Mouse (Mus musculus): ENCODE results near the gene Arpp21. TPM values are rescaled to one million over a fixed set of nuclear protein-coding genes. Genes with fewer than 3 reads are reported as not detected.

Arpp21 gene
- total RNA-seq, 2 experiments from 2014 or later, result 81.0 to 87.2 TPM

- DNase-seq (ENCODE audit: low spot score in 2 of 2), result no peak
Observed at GRCm38 (mm10) chr9:112231935-112232575, 3.7 kb downstream of the Arpp21 start.

GRCm38 (mm10) chr9:112231383-112231782 is 4.4 kb downstream of the Arpp21 start:
- no peak for DNase-seq (ENCODE audit: low spot score in 2 of 2)

GRCm38 (mm10) chr9:112230716-112231361 is 4.9 kb downstream of the Arpp21 start:
- no peak for DNase-seq (ENCODE audit: low spot score in 2 of 2)

- no peak for DNase-seq (ENCODE audit: low spot score in 2 of 2)
Observed at GRCm38 (mm10) chr9:112228470-112228869, 7.3 kb downstream of the Arpp21 start.

- no peak for DNase-seq (ENCODE audit: low spot score in 2 of 2)
Observed at GRCm38 (mm10) chr9:112227174-112227573, 8.6 kb downstream of the Arpp21 start.

- DNase-seq (ENCODE audit: low spot score in 2 of 2), result no peak
Observed at GRCm38 (mm10) chr9:112226511-112226910, 9.2 kb downstream of the Arpp21 start.

- DNase-seq (ENCODE audit: low spot score in 2 of 2), result no peak
Observed at GRCm38 (mm10) chr9:112225046-112225445, 10.7 kb downstream of the Arpp21 start.

- no peak for DNase-seq (ENCODE audit: low spot score in 2 of 2)
Observed at GRCm38 (mm10) chr9:112219372-112219771, 16.4 kb downstream of the Arpp21 start.

GRCm38 (mm10) chr9:112218237-112218636 is 17.5 kb downstream of the Arpp21 start:
- no peak for DNase-seq (ENCODE audit: low spot score in 2 of 2)

GRCm38 (mm10) chr9:112217161-112217560 is 18.6 kb downstream of the Arpp21 start:
- no peak for DNase-seq (ENCODE audit: low spot score in 2 of 2)

GRCm38 (mm10) chr9:112215030-112215806 is 20.5 kb downstream of the Arpp21 start:
- DNase-seq (ENCODE audit: low spot score in 2 of 2), result no peak

GRCm38 (mm10) chr9:112213411-112214255 is 22.1 kb downstream of the Arpp21 start:
- DNase-seq (ENCODE audit: low spot score in 2 of 2), result no peak

- no peak for DNase-seq (ENCODE audit: low spot score in 2 of 2)
Observed at GRCm38 (mm10) chr9:112209803-112210202, 25.9 kb downstream of the Arpp21 start.

GRCm38 (mm10) chr9:112207767-112208166 is 28.0 kb downstream of the Arpp21 start:
- DNase-seq (ENCODE audit: low spot score in 2 of 2), result peak; percentile 48 to 78

- DNase-seq (ENCODE audit: low spot score in 2 of 2), result no peak
Observed at GRCm38 (mm10) chr9:112198296-112198695, 37.4 kb downstream of the Arpp21 start.

GRCm38 (mm10) chr9:112194049-112194448 is 41.7 kb downstream of the Arpp21 start:
- DNase-seq (ENCODE audit: low spot score in 2 of 2), result no peak

GRCm38 (mm10) chr9:112189394-112189793 is 46.3 kb downstream of the Arpp21 start:
- DNase-seq (ENCODE audit: low spot score in 2 of 2), result no peak

- DNase-seq (ENCODE audit: low spot score in 2 of 2), result no peak
Observed at GRCm38 (mm10) chr9:112188358-112188893, 47.3 kb downstream of the Arpp21 start.

- no peak for DNase-seq (ENCODE audit: low spot score in 2 of 2)
Observed at GRCm38 (mm10) chr9:112187667-112188066, 48.1 kb downstream of the Arpp21 start.

- no peak for DNase-seq (ENCODE audit: low spot score in 2 of 2)
Observed at GRCm38 (mm10) chr9:112186336-112187305, 49.1 kb downstream of the Arpp21 start.

All from gastrocnemius, postnatal 4 days (tissue).